Mouse (Mus musculus) brown adipose tissue, adult 24 weeks (tissue): ENCODE results near the gene Dnmt1. TPM values are rescaled to one million over a fixed set of nuclear protein-coding genes. Genes with fewer than 3 reads are reported as not detected.

Experiments used
- H3K27ac ChIP-seq: fragments of 200-500 bp; replicated peaks from 2 replicates; pipeline ENCODE4 v1.5.1; 2012; ENCODE audit warnings: low read depth, mild to moderate bottlenecking, low read length
- H3K4me1 ChIP-seq: fragments of 200-500 bp; 2 replicates; pipeline ENCODE4 v1.6.1; 2012; ENCODE audit warnings: low read length, mixed read lengths; ENCODE audit not compliant: control insufficient read depth, insufficient read depth, insufficient read length
- H3K4me3 ChIP-seq: fragments of 200-500 bp; 2 replicates; pipeline ENCODE4 v1.5.1; 2012; ENCODE audit warnings: low read depth, mild to moderate bottlenecking, low read length, moderate library complexity; ENCODE audit not compliant: insufficient read depth
- polyA plus RNA-seq: library from polyadenylated mRNA; stranded (reverse); fragments of >200 nt; gene quantifications from 2 replicates; pipeline ENCODE4 v1.2.4, GENCODE M21; 2012; ENCODE audit not compliant: missing spikeins, insufficient read depth, insufficient read length

The Dnmt1 gene
- polyA plus RNA-seq, 1 experiment, result 7.7 TPM

DNA sequence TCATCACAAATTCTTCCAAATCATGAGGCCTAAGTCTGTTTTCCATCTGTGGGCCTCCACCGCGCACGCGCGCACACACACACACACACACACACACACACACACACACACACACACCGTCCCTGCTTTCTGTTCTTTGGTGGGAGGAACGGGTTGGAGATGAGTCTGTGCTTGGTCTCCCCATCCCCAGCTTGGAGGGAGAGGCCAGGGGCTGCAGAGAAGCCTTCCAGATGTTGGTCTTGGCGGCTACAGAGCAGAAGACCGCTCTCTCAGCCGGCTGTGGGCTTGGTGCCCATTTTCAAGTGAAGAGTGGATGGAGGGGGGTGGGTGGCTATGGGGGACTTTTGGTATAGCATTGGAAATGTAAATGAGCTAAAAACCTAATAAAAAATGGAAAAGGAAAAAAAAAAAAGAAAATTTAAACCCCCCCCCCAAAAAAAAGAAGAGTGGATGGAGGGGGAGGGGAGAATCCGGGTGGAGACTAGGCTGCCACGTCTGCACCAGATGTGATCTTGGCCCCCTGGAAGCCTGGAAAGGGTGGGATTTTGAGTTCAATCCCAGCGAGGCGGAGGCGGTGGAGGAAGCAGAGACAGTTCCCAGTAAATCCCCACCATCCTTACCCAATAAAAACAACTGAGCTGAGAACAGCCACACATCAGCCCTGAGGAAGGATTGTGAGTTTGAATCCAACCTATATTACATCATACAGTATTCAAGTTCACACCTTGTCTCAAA lies 27.4 kb upstream of the Dnmt1 start:
- no peaks in the 10 kb centered on the region for H3K4me1 ChIP-seq
- no peak overlapping the region for H3K4me3 ChIP-seq
- no peak overlapping the region for H3K27ac ChIP-seq

DNA sequence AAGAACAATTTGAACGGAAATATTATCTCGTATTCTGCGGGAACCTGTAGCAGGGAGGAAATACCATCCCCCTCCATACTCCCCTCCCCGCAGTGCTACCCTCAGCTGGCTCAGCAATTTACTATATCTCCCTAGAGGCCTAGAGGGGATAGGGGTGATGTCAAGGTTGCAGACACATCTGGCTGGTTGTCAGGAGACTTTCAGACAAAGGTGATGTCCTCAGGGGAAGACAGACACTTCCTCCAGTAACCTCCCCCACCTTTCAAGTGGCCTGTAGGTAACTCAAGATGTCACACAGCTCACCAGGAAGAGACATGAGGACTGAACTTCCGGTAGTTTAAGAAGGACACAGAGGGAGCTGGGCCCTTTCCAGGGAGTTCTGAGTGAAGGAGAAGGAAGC lies 23.5 kb upstream of the Dnmt1 start:
- Histone ChIP-seq H3K4me3 (no peak overlapping the region), H3K4me1 (peaks cover 8% of the 10 kb centered on the region; the same call in 1 of the 2 replicates), H3K27ac (no peak overlapping the region)

DNA sequence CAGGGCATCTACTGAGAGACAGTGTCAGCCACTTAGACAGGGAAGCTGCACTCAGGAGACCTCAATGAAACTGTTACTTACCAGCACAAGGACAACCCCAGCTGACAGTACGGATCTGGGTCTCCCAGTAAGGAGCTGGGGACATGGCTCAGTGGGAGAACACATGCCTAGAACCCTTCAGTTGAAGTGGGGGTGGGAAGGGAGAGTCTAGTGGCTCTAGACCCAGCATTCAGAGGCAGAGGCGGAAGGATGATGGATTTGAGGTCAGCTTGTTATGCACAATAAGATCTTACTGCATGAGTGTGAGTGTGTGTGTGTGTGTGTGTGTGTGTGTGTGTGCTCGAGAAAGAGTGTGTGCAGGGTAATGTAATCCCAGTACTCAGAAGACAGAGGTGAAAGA lies 22.5 kb upstream of the Dnmt1 start:
- Histone ChIP-seq H3K4me3 (no peak overlapping the region), H3K4me1 (peaks cover 10% of the 10 kb centered on the region; the same call in 1 of the 2 replicates), H3K27ac (no peak overlapping the region)

DNA sequence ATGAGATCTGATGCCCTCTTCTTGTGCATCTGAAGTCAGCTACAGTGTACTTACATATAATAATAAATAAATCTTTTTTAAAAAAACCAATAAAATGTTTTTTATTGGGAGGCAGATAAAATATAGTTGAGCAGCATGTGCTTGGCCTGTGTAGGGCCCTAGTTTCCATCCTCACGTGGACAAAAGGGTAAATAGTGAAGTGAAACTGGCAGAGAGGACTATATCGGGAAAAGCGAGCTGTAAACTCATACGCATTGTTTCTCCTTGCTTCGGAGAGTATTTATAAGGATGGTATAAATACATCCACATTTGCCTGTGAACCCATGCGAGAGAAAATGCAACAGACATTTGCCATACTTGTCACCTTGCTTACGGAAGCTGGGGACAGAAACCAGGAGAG lies 20.1 kb upstream of the Dnmt1 start:
- Histone ChIP-seq H3K4me1 (peaks cover 12% of the 10 kb centered on the region; the same call in 1 of the 2 replicates), H3K27ac (no peak overlapping the region), H3K4me3 (no peak overlapping the region)

DNA sequence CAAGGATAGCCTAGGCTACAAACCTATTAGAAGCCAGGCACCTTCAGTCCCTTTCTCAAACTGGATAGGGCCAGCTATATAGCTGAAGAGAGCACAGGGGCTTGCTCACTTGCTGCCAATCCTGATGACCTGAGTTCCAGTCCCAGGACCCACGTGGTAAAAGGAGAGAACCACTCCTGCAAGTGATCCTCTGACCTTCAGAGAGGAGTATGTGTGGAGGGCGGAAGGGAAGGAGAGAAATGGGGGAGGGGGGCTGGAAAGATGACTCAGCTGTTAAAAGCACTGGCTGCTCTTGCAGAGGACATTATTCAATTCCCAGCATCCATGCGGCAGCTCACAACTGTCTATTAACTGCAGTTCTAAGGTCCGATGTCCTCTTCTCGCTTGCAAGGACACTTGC lies 19.5 kb upstream of the Dnmt1 start:
- Histone ChIP-seq H3K27ac (peak overlapping the region; percentile 56), H3K4me1 (peaks cover 12% of the 10 kb centered on the region; the same call in 1 of the 2 replicates), H3K4me3 (no peak overlapping the region)

DNA sequence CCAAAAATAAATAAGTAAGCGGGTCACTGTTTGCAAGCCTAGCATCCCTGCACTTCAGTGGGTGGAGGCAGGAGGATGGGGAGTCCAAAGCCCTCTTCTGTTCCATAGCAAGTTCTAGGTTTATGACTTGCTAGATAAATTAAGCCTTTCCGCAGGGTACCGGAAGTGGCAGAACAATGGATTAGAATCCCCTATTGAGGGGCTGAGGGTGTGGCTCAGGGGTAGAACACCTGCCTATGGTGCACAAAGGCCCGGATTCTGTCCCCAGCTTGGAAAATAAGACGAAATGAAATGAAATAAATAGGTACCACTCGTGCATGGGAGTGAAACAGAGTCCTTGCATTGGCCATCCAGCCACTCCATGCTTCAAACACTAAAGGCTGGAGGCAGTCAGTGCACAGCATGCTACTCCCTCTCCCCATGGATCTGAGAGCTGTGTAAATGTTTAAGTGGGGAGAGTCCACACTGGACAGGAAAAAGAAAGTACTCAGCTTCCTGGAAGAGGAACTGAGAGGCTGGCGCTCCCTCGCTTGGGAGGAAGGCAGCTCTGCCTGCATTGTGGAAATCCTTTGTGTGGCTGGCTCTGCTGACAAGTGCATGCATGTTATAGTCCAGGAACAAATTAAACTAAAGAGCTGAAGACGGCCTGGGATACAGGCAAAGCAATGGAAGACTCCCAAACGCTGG lies 18.9 kb upstream of the Dnmt1 start:
- Histone ChIP-seq H3K27ac (peak overlapping the region; percentile 56), H3K4me1 (peaks cover 12% of the 10 kb centered on the region; the same call in 1 of the 2 replicates), H3K4me3 (no peak overlapping the region)

DNA sequence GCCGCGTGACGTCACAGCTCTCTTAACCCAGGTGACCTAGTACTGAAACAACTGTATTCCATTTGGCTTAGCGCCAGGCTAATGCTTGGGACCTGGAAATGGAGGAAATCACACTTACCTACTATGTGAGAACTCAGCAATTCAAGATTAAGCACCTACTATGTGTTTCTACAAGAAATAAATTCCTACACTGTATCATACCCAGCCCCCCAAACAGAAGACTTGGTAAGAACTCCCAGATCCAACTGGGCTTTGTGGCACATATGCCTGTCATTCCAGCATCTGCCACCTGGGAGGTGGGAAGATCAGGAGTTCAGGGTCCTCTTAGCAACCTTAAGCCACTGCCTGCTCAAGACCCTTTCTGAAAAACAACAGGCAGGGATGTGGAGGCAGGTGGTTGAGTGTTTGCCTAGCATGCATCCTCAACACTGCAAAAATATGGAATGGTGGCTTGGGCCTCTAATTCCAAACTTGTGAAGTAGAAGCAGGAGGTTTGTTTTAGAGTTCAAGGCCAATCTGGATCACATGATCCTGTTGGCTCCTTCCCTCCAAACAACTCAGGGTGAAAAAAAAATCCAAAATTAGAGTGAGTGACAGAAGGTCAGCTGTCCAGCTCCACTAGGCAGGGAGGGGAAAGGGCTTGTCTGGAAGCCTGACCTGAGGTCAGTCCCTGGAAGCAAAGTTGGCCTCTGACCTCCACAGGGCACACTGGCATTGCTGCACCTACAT lies 17.4 kb upstream of the Dnmt1 start:
- H3K4me3 ChIP-seq, result peak overlapping the region; percentile 87

DNA sequence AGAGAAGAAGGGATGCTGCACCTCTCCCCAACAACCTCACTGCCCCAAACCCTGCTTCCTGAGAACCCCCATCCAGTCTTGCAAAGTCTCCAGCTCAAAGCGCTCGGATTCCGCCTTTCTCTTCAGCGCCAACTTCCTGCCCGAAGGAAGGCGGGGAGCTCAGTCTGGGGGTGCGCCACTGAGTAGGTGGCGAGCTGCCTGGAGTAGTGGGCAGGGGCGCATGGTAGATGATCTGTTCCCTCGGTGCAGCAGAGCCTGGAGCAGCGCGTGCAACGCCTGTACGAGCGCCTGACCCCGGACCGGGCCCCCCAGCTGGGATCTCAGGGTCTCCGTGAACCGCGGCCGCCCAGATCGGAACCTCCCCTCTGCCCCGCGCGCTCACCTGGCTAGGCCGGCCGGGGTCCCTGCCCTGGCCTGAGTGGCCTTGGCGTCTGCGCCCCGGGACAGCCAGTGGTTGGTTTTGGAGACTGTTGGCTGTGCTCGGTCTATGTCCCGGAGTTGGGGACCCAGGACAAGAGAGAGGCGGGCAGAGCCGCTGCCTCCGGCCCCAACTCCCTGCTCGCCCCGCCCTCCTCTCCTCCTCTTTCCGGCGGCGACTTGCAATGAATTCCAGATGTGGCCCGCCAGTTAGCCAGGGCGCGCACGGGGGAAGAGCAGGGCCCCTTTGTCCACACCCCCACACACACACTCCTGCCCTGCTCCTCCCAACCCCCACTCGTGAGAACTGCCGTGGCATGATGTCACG lies 16.7 kb upstream of the Dnmt1 start, which contains the start of gene S1pr2:
TSS of gene S1pr2 (minus strand) at position 566 of the 745 bp plus-strand sequence.
- peak within 1 kb of the TSS; percentile 57 for H3K27ac ChIP-seq
- H3K4me1 ChIP-seq, result peaks cover 12% of the 10 kb centered on the region; the same call in 1 of the 2 replicates
- H3K4me3 ChIP-seq, result peak within 1 kb of the TSS; percentile 87

More for the DNA sequence above, 17.4 kb upstream of the Dnmt1 start:
- H3K4me1 ChIP-seq, result peaks cover 12% of the 10 kb centered on the region; the same call in 1 of the 2 replicates
- H3K27ac ChIP-seq, result no peak overlapping the region

DNA sequence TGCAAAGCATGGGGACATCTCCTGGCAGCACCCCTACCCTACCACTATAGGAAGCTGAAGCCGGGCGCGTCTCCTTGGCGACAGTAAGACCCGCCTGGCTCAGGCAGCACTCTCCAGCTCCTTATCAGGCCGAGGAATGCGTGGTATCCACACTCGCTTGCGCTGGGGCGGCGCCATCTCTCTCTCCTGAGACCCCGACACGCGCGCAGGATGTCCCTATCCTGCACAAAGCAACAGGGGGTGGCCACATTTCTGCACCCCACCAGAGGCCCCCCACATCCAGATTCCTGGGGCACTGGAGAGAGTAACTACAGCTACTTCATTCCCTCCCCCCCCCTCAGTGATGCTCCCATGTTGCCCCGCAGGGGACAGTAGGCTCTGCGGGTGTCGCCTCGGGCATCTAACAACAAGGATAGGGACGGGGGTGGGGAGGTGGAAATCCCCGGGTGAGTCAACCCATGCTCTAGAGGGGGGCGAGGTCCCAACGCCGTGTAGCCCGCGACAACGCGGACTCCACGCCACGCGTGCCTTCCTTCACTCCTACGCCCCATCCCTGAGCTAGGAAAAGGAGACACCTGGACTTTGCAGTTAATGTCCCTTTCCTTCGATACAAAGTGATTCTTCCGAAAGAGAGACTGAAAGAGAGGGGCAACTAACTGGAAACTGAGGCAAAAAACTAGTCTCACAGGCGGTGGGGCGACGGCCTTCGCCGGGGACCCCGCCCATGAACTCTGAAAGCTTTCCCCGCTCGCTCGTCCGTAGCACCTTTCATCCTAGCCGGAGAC lies 15.9 kb upstream of the Dnmt1 start:
- peak overlapping the region; percentile 87 for H3K4me3 ChIP-seq
- peak overlapping the region; percentile 57 for H3K27ac ChIP-seq
- H3K4me1 ChIP-seq, result peaks cover 12% of the 10 kb centered on the region; the same call in 1 of the 2 replicates

DNA sequence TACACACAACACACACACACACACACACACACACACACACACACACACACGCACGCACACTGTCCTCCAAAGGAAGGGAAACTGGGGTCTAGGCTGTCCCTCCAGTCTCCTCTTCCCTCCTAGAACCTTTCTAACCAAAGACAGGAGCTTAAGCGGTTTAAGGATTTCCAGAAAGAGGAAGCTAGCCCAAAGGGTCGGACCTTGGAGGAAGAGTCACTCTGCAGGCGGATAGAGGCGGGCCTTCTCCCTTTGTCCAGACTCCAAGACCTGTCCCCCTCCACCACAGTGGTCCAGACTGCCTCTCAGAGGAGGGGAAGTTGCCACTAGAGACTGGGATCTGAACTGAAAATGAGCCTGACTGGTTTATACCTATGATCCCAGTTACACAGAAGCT lies 14.0 kb upstream of the Dnmt1 start:
- Histone ChIP-seq H3K4me3 (peak overlapping the region; percentile 11; the same call in 1 of the 2 replicates), H3K4me1 (peaks cover 8% of the 10 kb centered on the region; the same call in 1 of the 2 replicates), H3K27ac (peak overlapping the region; percentile 13; the same call in 1 of the 2 replicates)

DNA sequence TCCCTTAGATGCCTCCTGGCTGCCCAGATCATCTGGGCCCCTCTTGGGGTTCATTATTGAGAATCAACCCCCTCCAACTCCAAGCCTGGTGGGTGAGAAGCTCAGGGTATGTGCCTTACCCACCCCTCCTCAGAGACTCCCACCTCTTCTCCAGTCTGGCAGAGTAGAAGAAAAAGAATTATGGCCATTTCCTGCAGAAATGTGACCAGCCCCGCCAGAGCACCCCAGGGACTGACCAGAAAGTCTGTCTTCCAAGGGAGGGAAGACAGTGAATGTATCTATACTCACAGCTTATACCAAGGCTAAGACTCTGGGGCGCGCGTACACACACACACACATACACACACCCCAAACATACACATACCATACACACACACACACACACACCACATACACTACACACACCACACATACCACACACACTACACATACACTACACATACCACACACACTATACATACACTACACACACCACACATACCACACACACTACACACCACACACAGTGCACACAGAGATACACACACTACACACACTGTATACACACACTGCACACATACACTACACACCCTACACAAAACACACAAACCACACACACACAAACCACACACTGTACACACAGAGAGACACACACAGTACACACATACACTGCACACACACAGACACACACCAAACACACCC lies 13.5 kb upstream of the Dnmt1 start:
- Histone ChIP-seq H3K4me3 (peak overlapping the region; percentile 11; the same call in 1 of the 2 replicates), H3K4me1 (peaks cover 3% of the 10 kb centered on the region; the same call in 1 of the 2 replicates), H3K27ac (peak overlapping the region; percentile 13; the same call in 1 of the 2 replicates)

DNA sequence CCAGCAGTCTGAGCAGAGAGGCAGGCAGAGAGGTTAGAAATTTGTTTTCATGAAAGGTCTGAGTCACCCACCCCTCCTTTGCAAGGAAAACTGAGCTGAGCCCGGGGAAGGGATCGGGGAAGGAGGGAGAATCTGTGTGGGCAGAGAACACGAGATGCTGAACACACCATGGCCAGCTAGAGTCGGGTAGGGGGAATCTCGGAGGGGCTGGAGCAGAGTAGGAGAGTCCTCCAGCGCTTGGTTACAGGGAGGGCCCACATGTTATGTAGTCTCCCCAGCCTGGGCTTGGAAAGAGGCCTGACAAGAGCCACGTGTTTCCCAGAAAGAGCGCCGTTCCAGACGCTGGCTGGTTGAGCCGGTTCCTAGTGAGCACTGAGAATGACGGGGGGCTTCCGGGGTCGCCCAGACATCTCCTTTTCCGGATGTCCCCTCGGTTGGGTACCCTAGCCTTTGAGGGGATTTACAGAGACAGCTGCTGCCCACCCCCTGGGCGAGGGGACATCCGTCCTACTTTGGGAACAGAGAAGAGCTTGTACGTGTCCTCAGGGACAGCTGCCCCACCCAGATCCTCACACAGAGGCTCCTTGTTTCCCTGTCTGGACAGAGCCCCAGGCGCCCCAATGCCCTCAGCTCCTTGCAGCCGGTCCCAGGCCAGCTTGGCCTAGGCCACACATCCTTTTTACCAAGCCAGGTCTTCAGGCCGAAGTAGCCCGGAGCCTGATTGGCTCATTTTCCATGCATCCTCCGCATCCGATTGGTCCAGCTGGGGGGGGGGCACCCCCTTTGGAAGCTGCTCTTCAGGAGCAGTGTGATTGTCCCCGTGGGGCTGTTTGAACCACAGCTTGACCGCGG lies 12.7 kb upstream of the Dnmt1 start:
- Histone ChIP-seq H3K27ac (0 out of 2 replicates have a peak overlapping the region, but pooled peaks have one; percentile 28), H3K4me1 (0 out of 2 replicates have a peak, but pooled peaks cover 2% of the 10 kb centered on the region), H3K4me3 (no peak overlapping the region)

DNA sequence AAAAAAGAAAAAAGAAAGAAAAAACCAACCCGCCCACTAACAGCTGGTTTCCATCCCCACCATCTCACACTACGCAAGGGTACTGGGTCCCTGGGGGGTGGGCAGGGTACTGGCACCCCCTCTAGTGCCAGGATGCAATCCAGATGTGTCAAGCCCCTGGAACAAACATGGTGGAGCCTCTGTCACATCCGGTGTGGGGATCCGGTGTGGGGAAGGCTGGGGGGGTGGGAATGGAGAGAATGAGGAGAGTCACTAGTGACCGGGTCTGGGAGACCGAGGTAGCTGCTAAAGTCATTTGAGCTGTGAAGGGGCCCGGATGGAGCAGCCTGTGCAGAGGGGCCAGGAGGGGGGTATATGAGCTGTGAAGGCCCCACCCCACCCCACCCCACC lies 12.1 kb upstream of the Dnmt1 start:
- Histone ChIP-seq H3K4me1 (no peaks in the 10 kb centered on the region), H3K4me3 (no peak overlapping the region), H3K27ac (no peak overlapping the region)
